Mouse (Mus musculus) heart, embryonic 10.5 days (tissue): ENCODE measurements around the gene Tmem132d. TPM values are rescaled to one million over a fixed set of nuclear protein-coding genes. Genes with fewer than 3 reads are reported as not detected.
"Not testable (repeated sequence)": the region's sequence is repeated elsewhere in the genome, so short reads cannot be mapped to it uniquely, and the experiment has no call there.

Experiments
- DNase-seq: peaks from one replicate; pipeline ENCODE4 v3.0.0-alpha.2; 2017; ENCODE audit warnings: low spot score
- H3K27ac ChIP-seq: fragments of 300-500 bp; sonication (generic); 2 replicates; pipeline ENCODE4 v1.5.1; 2016; ENCODE audit warnings: mild to moderate bottlenecking
- H3K27me3 ChIP-seq: fragments of 300-500 bp; sonication (generic); 2 replicates; pipeline ENCODE4 v1.6.1; 2016; ENCODE audit warnings: mild to moderate bottlenecking; ENCODE audit not compliant: poor library complexity, insufficient read depth, severe bottlenecking
- H3K36me3 ChIP-seq: fragments of 300-500 bp; sonication (generic); 2 replicates; pipeline ENCODE4 v1.6.1; 2016; ENCODE audit warnings: mild to moderate bottlenecking, moderate library complexity
- H3K4me1 ChIP-seq: fragments of 300-500 bp; sonication (generic); 2 replicates; pipeline ENCODE4 v1.6.1; 2016; ENCODE audit warnings: mild to moderate bottlenecking
- H3K4me3 ChIP-seq: fragments of 300-500 bp; sonication (generic); 2 replicates; pipeline ENCODE4 v1.5.1; 2016; ENCODE audit warnings: mild to moderate bottlenecking, moderate library complexity
- H3K9me3 ChIP-seq: fragments of 300-500 bp; sonication (generic); 2 replicates; pipeline ENCODE4 v1.6.1; 2016; ENCODE audit warnings: mild to moderate bottlenecking, moderate library complexity
- WGBS: fragments of 180-500 bp; shearing (Covaris S2); methylation state at CpG from one replicate; pipeline ENCODE4 v1.1.7; 2016; 5-methylcytosine and 5-hydroxymethylcytosine counted together
- polyA plus RNA-seq: library from polyadenylated mRNA; unstranded; fragments of >200 nt; fragmentation: Nextera tagmentation; extraction: Ambion mirVana; gene quantifications from 2 replicates; pipeline ENCODE4 v1.2.1, GENCODE M21; 2016

The Tmem132d gene
- polyA plus RNA-seq, 1 experiment from 2014 or later, result 0.29 TPM

GRCm38 (mm10) chr5:128100331-128100730 lies 332.5 kb downstream of the Tmem132d start:
- Histone ChIP-seq H3K4me3 (no peak overlapping the region), H3K27me3 (no peaks in the 10 kb centered on the region), H3K4me1 (no peaks in the 10 kb centered on the region), H3K36me3 (no peaks in the 10 kb centered on the region), H3K27ac (no peak overlapping the region), H3K9me3 (no peaks in the 10 kb centered on the region; the same call in 1 of the 2 replicates)
- 76% methylated on average over 5 of the region's 5 CpGs for WGBS
- DNase-seq, result no peak

- no peaks in the 10 kb centered on the region; the same call in 1 of the 2 replicates for H3K9me3 ChIP-seq
- 66% methylated on average over 2 of the region's 2 CpGs for WGBS
- no peaks in the 10 kb centered on the region for H3K4me1 ChIP-seq
- H3K27me3 ChIP-seq, result no peaks in the 10 kb centered on the region
- H3K27ac ChIP-seq, result no peak overlapping the region
- H3K4me3 ChIP-seq, result no peak overlapping the region
- no peak for DNase-seq
- H3K36me3 ChIP-seq, result no peaks in the 10 kb centered on the region
Measured at GRCm38 (mm10) chr5:128099439-128099838, 333.4 kb downstream of the Tmem132d start.

GRCm38 (mm10) chr5:128090578-128090977 lies 342.3 kb downstream of the Tmem132d start:
- H3K4me3 ChIP-seq, result no peak overlapping the region
- H3K27ac ChIP-seq, result no peak overlapping the region
- no peaks in the 10 kb centered on the region for H3K4me1 ChIP-seq
- H3K27me3 ChIP-seq, result no peaks in the 10 kb centered on the region
- no peak for DNase-seq
- 77% methylated on average over 5 of the region's 5 CpGs for whole genome bisulfite sequencing
- H3K36me3 ChIP-seq, result no peaks in the 10 kb centered on the region
- H3K9me3 ChIP-seq, result no peaks in the 10 kb centered on the region

- WGBS, result 75% methylated on average over 5 of the region's 5 CpGs
- Histone ChIP-seq H3K9me3 (no peaks in the 10 kb centered on the region), H3K4me3 (no peak overlapping the region), H3K4me1 (no peaks in the 10 kb centered on the region), H3K27ac (no peak overlapping the region), H3K27me3 (no peaks in the 10 kb centered on the region), H3K36me3 (no peaks in the 10 kb centered on the region)
- no peak for DNase-seq
Measured at GRCm38 (mm10) chr5:128075456-128075855, 357.4 kb downstream of the Tmem132d start.

- Histone ChIP-seq H3K36me3 (no peaks in the 10 kb centered on the region), H3K27ac (no peak overlapping the region), H3K9me3 (no peaks in the 10 kb centered on the region), H3K27me3 (no peaks in the 10 kb centered on the region), H3K4me1 (no peaks in the 10 kb centered on the region), H3K4me3 (no peak overlapping the region)
- 61% methylated on average over 2 of the region's 2 CpGs for WGBS
- DNase-seq, result no peak
Measured at GRCm38 (mm10) chr5:128072616-128073015, 360.3 kb downstream of the Tmem132d start.

GRCm38 (mm10) chr5:128041781-128042180 lies 391.1 kb downstream of the Tmem132d start:
- no peaks in the 10 kb centered on the region; the same call in 1 of the 2 replicates for H3K9me3 ChIP-seq
- no peak overlapping the region for H3K4me3 ChIP-seq
- no peaks in the 10 kb centered on the region for H3K36me3 ChIP-seq
- DNase-seq, result no peak
- 78% methylated on average over 9 of the region's 9 CpGs for WGBS
- no peak overlapping the region for H3K27ac ChIP-seq
- no peaks in the 10 kb centered on the region for H3K27me3 ChIP-seq
- H3K4me1 ChIP-seq, result no peaks in the 10 kb centered on the region

- 80% methylated on average over 6 of the region's 6 CpGs for WGBS
- Histone ChIP-seq H3K27me3 (no peaks in the 10 kb centered on the region), H3K4me1 (no peaks in the 10 kb centered on the region), H3K9me3 (no peaks in the 10 kb centered on the region), H3K36me3 (no peaks in the 10 kb centered on the region), H3K4me3 (no peak overlapping the region), H3K27ac (no peak overlapping the region)
- no peak for DNase-seq
Measured at GRCm38 (mm10) chr5:128040036-128040435, 392.8 kb downstream of the Tmem132d start.

- Histone ChIP-seq H3K27me3 (no peaks in the 10 kb centered on the region), H3K27ac (no peak overlapping the region), H3K4me3 (no peak overlapping the region), H3K36me3 (no peaks in the 10 kb centered on the region), H3K9me3 (no peaks in the 10 kb centered on the region), H3K4me1 (no peaks in the 10 kb centered on the region)
- WGBS, result 71% methylated on average over 2 of the region's 2 CpGs
- no peak for DNase-seq
Measured at GRCm38 (mm10) chr5:128027076-128027475, 405.8 kb downstream of the Tmem132d start.

- DNase-seq, result peak; percentile 19
- 69% methylated on average over 9 of the region's 9 CpGs for WGBS
- no peaks in the 10 kb centered on the region for H3K4me1 ChIP-seq
- H3K27ac ChIP-seq, result no peak overlapping the region
- H3K36me3 ChIP-seq, result no peaks in the 10 kb centered on the region
- H3K27me3 ChIP-seq, result no peaks in the 10 kb centered on the region
- no peak overlapping the region for H3K4me3 ChIP-seq
- no peaks in the 10 kb centered on the region for H3K9me3 ChIP-seq
Measured at GRCm38 (mm10) chr5:128004666-128005065, 428.2 kb downstream of the Tmem132d start.

GRCm38 (mm10) chr5:127996526-127997245 lies 436.2 kb downstream of the Tmem132d start:
- H3K4me1 ChIP-seq, result no peaks in the 10 kb centered on the region
- no peak overlapping the region for H3K27ac ChIP-seq
- 73% methylated on average over 10 of the region's 10 CpGs for WGBS
- H3K9me3 ChIP-seq, result no peaks in the 10 kb centered on the region
- no peaks in the 10 kb centered on the region for H3K36me3 ChIP-seq
- DNase-seq, result no peak
- no peaks in the 10 kb centered on the region for H3K27me3 ChIP-seq
- no peak overlapping the region for H3K4me3 ChIP-seq

- Histone ChIP-seq H3K27ac (no peak overlapping the region), H3K4me3 (no peak overlapping the region), H3K27me3 (no peaks in the 10 kb centered on the region), H3K36me3 (no peaks in the 10 kb centered on the region), H3K9me3 (no peaks in the 10 kb centered on the region), H3K4me1 (no peaks in the 10 kb centered on the region)
- DNase-seq, result no peak
- WGBS, result 66% methylated on average over 3 of the region's 3 CpGs
Measured at GRCm38 (mm10) chr5:127993460-127993859, 439.4 kb downstream of the Tmem132d start.

- Histone ChIP-seq H3K4me3 (no peak overlapping the region), H3K9me3 (no peaks in the 10 kb centered on the region), H3K27ac (no peak overlapping the region), H3K4me1 (no peaks in the 10 kb centered on the region), H3K27me3 (no peaks in the 10 kb centered on the region), H3K36me3 (no peaks in the 10 kb centered on the region)
- no peak for DNase-seq
- 80% methylated on average over 5 of the region's 5 CpGs for WGBS
Measured at GRCm38 (mm10) chr5:127990826-127991225, 442.1 kb downstream of the Tmem132d start.

- H3K4me1 ChIP-seq, H3K36me3 ChIP-seq, DNase-seq, H3K27ac ChIP-seq, H3K9me3 ChIP-seq, H3K4me3 ChIP-seq, H3K27me3 ChIP-seq: not testable (repeated sequence)
- WGBS, result 48% methylated on average over 6 of the region's 6 CpGs
Measured at GRCm38 (mm10) chr5:127980003-127980358, 452.9 kb downstream of the Tmem132d start.
